Mouse (Mus musculus) left cerebral cortex, adult 2 months (tissue): ENCODE results near the gene Zfp526. TPM values are rescaled to one million over a fixed set of nuclear protein-coding genes. Genes with fewer than 3 reads are reported as not detected.

ENCODE experiments used
- DNase-seq, 2 experiments: peaks; one replicate each; pipeline ENCODE4 v3.0.0; 2021 to 2022; ENCODE audit warnings: low spot score in 2 of 2, mixed read lengths in 1 of 2; ENCODE audit errors: extremely low spot score in 1 of 2
- H3K27ac ChIP-seq: fragments of 200-600 bp; 2 replicates; pipeline ENCODE4 v1.8.1; 2022
- H3K4me3 ChIP-seq: fragments of 200-600 bp; 2 replicates; pipeline ENCODE4 v1.8.1; 2022
- CTCF ChIP-seq: fragments of 200-600 bp; IDR thresholded peaks from 2 replicates; pipeline ENCODE4 v1.8.1; 2022; ENCODE audit warnings: antibody characterized with exemption, mild to moderate bottlenecking, moderate library complexity
- intact Hi-C: fragments of 180-260 bp; cut with DNase I; formaldehyde crosslinking; loops from one replicate; pipeline ENCODE4 v1.15.1; 2025
- total RNA-seq, 2 experiments: library from RNA; stranded (reverse); gene quantifications; 2 replicates each; pipeline ENCODE4 v1.2.3; 2021

The Zfp526 gene
- total RNA-seq, 2 experiments from 2014 or later = 10.6 to 11.2 TPM

DNA sequence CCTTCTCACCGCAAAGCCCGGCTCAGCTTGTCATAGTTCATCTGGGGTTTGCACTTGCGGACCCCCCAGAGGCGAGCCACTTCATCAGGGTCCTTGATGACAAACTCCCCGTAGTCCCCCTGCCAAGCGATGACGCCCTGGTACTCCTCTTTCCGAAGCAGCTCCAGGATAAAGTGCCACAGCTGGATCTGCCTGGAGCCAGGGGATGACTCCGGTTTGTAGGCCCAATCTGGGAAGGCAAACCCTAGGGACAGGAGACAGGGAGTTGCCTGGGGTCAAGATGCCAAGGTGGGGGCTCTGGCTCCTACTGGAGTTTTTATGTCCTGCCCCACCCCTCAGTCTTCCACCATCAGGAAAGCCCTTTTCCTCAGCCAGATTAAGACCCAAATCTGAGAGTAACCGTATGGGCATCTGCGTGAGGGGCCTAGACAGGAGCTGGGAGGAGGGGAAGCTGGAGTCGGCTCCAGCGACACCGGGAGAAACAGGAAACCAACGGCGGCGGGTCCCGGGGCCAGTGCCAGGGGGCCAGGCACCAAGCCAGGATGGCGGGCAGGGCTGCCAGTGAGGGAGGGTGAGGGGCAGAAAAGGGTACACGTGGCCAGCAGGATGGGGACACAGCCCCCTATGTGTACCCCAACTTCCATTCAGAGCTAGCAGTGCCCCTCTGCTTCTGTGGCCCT lies 25.0 kb downstream of the Zfp526 start:
- no peak for TF ChIP-seq CTCF
- Histone ChIP-seq H3K4me3 (peak overlapping the region; percentile 75), H3K27ac (peak overlapping the region; percentile 99)
- peak; percentile 55 to 76 for DNase-seq
- intact Hi-C loops = no loop called here

DNA sequence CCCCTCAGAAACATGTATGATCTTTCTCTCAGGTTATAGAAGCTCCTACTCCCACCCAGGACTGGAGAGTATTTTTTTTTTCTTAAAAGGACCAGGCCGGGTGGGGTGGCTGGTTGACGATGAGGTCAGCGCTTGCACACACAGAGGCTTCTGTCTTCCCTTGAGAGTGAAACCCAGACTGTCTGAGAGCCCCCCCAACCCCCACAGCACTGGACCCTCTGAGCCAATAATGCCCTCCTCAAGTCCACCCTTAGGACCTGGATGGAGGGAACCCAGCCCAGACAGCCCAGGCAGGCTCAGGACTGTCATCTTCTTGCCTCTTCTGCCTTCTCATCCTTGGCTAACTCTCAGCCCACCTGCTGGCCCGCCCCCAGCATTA lies 25.5 kb downstream of the Zfp526 start:
- intact Hi-C loops = no loop called here

DNA sequence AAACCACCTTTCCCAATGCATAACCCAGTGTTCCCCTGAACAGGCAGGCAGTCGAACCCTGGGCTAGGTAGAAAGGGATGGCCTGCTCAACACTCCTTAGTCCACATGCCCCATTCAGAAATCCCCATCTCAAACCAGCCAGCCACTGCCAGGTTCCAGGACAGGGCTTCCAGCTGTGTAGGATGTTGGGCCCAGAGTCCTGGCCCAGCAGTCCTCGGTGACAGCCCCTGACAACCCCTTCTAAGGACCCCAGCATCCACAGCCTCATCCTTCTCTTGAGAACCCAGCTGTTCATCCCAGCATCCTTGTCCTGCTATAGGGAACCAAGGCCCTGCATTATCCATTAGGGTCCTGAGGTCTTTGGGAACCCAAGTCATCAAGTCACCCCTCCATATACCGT lies 26.3 kb downstream of the Zfp526 start:
- TF ChIP-seq CTCF = no peak
- intact Hi-C loops = no loop called here
- DNase-seq = no peak
- Histone ChIP-seq H3K4me3 (peak overlapping the region; percentile 75), H3K27ac (peak overlapping the region; percentile 99)

More for the DNA sequence above, 25.5 kb downstream of the Zfp526 start:
- Histone ChIP-seq H3K4me3 (peak overlapping the region; percentile 75), H3K27ac (peak overlapping the region; percentile 99)
- no peak for DNase-seq
- no peak for TF ChIP-seq CTCF

DNA sequence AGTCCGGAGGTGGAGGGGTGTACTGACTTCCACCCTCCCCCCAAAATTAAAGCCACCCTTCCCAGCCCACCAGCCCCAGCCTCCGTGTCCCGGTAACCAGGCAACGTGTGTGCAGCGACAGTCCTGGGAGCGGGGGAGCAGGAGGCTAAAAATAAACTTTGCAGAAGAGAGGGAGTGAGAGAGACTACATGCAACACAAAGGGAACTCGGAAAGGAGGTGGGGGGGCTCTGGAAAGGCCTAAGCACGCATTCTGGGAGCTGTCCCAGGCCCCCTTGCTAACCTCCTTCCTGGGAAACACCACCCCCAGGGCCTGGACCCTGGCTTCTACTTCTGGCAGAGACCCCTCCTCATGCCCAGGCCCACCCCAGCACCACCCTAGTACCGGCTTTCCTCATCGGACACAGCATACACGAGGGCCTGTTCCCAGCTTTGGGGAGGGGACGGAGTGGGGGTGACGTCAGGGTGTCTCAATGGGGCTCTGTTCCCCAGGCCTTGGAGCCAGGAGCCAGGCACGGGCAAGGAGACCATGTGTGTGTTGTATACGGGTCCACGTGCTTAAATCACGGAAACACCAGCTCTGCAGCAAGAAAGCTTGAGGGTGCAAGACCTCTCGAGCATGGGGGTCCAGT lies 26.9 kb downstream of the Zfp526 start:
- no peak for TF ChIP-seq CTCF
- peak overlapping the region; percentile 99 for H3K27ac ChIP-seq

DNA sequence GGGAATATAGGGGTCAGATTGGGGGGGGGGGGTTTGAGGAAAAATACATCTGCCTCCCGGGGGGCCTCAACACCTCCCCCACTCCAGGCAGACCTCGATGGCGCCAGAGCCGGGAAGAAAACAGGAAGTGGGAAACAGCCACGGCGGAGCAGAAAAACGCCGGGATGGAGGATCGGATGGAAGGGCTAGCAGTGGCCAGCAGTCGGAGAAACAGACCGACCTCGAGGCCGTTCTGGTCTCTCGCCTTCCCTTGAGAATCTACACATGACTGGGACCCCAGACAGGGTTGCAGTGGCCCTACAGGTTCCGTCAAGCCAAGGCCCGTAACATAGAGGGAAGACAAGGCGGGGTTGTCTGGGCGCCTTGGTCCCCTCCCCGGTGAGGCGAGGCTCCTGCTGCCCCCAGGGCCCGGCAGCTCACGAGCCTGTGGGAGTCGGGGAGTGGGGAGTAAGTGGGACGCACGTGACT lies 27.7 kb downstream of the Zfp526 start:
- TF ChIP-seq CTCF = no peak
- peak overlapping the region; percentile 99 for H3K27ac ChIP-seq
- H3K4me3 ChIP-seq = peak overlapping the region; percentile 75
- intact Hi-C loops = loop anchor here (1.0 kb wide), 1 partner anchor 29 kb away; no protein-coding TSS in a partner anchor
- DNase-seq = no peak

More for the DNA sequence above, 26.9 kb downstream of the Zfp526 start:
- H3K4me3 ChIP-seq = peak overlapping the region; percentile 75
- peak in 1 of 2 experiments; percentile 75 for DNase-seq
- intact Hi-C loops = loop anchor here (1.0 kb wide), 1 partner anchor 30 kb away; no protein-coding TSS in a partner anchor

DNA sequence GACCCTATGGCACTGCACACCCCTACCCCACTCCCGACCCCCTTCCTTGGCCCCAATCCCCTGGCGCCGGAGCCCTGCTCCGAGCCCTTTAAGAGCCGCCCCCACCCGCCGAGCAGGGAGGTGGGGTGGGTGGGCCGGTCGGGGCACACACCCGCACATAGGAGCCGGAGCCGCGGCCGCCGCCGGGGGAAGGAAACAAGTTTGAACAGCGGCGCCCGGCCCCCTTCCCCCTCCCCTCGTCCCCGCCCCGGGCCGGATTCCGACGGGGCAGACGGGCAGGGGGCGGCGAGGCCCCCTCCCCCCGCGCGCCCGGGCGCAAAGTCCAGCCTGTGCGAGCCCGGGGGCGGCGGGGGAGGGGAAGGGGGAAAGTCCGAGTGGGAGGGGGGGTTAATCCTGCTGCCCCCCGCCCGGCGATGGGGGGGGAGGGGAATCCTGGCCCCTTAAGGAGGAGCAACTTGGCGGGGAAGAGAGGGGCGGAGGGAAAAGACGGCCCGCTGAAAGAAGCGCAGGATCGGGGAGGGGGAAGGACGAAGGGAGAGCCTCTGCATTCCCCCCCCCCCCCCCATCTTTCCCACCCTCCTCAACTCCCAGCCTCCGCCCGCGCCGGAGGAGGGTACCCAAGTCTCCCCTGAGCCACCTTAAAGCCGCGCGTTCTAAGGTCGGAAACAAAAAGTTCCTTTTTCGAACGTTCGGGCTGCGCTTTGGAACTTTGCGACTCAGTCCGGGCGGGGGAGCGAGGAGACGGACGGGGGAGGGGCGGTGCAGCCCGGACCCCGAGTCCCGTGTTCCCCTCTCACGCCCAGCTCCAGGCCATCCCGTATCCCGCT lies 28.3 kb downstream of the Zfp526 start:
- peak overlapping the region; percentile 75 for H3K4me3 ChIP-seq
- H3K27ac ChIP-seq = peak overlapping the region; percentile 99
- no peak for TF ChIP-seq CTCF
- intact Hi-C loops = no loop called here
- DNase-seq = peak; percentile 69 to 75

DNA sequence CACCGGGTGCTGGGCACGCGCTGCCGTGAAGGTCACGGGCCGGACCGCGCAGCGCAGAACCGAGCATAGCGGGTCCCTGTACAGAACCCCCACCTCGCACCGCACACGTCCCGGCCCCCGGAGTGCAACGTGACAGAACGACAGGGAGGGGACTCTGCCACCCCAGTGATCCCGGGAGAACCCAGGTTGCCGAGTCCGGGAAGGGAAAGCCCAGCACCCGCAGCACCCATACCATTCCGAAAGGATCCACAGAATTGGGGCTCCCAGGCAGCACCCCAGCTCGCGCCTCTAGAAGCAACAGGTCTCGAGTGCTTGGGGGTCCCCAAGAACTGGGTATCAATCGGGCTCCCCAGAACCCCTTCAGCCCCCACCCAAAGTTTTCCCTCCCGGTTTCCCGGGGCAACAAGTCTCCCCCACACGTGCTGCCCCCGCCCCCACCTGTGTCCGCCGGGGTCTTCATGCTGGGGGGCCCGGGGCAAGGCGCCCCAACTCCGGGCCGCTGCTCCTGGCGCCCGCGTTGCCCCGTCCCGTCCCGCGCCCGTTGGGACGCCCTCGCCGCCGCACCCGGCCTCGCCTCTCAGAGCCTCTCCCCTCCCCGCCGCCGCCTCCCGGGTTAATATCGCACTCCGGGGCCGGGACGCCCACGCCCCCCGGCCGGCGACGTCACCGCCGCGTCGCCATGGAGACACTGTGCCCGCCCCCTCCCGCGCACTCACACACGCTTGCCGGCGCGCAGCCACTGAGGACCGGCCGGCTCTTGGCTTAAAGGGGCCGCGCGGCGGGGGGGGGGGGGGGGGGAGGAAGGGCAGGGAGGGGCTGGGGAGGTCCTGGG lies 29.1 kb downstream of the Zfp526 start, which contains the start of gene Erf:
Gene Erf (minus strand): TSS at position 621 of the 832 bp plus-strand sequence.
- DNase-seq = peak; percentile 97 to 98
- H3K4me3 ChIP-seq = peak within 1 kb of the TSS; percentile 75
- TF ChIP-seq CTCF = no peak
- intact Hi-C loops = no loop called here
- peak within 1 kb of the TSS; percentile 99 for H3K27ac ChIP-seq

DNA sequence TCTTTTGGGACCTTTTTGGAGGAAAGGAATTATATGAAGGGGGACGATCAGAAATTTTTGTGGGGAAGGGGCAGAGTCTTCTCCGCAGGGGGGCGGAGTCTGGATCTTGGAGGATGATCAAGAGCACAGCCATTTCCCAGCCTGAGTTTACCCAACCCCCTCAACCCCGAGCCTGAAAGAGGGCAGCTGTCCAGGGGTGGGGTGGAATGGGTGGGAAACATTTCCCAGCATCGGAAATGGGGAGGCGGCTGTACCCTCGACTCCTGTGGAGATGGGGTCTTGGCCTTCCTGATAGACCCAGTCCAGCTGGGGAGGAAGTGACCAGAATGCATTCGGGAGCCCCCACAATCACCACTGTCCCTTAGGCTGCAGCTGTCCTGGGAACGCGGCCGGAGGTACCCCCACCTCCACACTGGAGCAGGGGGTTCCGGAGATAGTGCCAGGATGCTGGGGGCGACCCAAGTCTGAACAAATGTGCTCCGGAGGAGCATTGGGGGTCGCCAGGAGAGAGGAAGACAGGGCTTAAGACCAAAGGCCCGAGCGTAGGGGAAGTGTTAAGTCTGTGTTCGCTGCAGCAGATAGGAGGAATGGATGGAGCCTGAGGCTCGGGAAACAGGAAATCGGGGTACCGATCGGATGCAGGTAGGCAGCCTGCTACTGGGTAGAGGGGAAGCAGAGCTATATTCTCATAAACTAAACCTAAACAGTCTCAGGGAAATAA lies 30.0 kb downstream of the Zfp526 start:
- peak overlapping the region; percentile 75 for H3K4me3 ChIP-seq
- TF ChIP-seq CTCF = no peak
- peak overlapping the region; percentile 96 for H3K27ac ChIP-seq
- intact Hi-C loops = no loop called here
- peak in 1 of 2 experiments; percentile 28 for DNase-seq

DNA sequence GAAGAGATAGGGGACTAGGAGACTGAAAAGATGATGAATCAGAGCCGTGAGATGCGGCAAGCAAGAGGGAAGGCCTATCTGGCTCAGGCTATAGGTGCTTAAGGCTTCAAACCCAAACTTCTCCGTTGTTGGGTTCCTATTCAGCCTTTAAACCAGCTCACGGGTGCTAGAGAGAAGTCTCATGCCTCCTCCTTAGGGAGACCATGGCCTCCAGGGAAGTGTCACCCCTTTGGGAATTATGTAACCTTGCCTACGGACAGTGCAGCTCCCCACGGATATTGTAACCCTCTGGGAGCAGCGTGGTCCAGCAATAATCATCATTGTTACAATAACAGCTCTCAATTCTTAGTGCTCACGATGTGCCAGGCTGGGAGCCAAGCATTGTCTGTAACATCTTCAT lies 30.6 kb downstream of the Zfp526 start:
- H3K4me3 ChIP-seq = peak overlapping the region; percentile 75
- no peak for DNase-seq
- no peak for TF ChIP-seq CTCF
- peak overlapping the region; percentile 96 for H3K27ac ChIP-seq
- intact Hi-C loops = loop anchor here (1.0 kb wide), 1 partner anchor 15 kb away; the partner anchor contains the start of gene Cic

DNA sequence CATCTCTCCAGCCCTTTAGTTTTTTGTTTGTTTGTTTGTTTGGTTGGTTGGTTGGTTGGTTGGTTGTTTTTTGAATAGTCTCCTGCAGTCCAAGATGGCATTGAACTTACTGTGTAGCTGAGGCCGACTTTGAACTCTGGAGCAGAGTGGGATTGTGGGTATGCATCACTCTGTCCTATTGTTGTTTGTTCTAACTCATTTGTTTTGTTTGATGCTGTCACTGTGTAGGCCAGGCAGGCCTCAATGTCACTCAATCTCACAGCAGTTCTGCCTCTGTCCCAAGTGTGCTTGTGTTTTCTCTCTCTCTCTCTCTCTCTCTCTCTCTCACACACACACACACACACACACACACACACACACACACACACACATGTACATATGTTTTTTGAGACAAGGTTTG lies 40.7 kb downstream of the Zfp526 start:
- Histone ChIP-seq H3K27ac (no peak overlapping the region), H3K4me3 (no peak overlapping the region)
- DNase-seq = no peak
- no peak for TF ChIP-seq CTCF
- intact Hi-C loops = no loop called here
